Comparison of ENCODE assay signal across 29 mouse cellular contexts in the genomic region with DNA sequence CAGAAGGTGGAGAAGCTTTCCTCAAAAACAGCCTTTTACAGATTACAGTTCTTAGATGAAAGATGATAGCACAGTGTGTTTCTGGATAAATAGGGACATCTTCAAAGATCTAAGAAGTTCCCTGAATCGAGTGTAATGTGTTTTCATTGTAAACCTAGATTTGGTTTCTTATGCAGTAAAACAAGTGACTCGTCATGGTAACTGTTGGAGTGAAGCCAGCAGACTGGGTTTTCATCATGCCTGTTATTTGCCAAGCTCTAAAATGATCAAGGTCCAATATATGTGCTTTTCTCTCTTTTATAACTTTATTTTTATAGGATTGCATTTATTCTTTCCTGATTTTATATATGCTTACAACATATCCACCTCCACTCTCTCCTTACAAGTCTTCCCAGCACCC.
DNase-seq lines count a peak whose midpoint lies in the region; ATAC-seq and TF ChIP-seq lines count a peak whose summit lies in the region.
"Had no signal": no experiment of that assay in that cellular context is flagged by ENCODE, and none has a peak within 500 bp of the region (broad histone marks: within the 10 kb centered on the region; RNA-seq: fewer than 3 reads in every experiment).

No protein-coding gene starts in this region.

- H3K4me2 ChIP-seq in hindbrain, postnatal 0 days (ENCODE audit: low read depth, low read length): no peak overlapping the region
- H3K4me2 ChIP-seq in hindbrain, embryonic 13.5 days: no peak overlapping the region
- H3K4me2 ChIP-seq: embryonic facial prominence, embryonic 13.5 days; forebrain, embryonic 12.5 days; heart, embryonic 13.5 days; hindbrain, embryonic 15.5 days; liver, embryonic 15.5 days; lung, embryonic 15.5 days; midbrain, embryonic 15.5 days; neural tube, embryonic 15.5 days had no signal

- no peaks in the 10 kb centered on the region for H3K4me1 ChIP-seq in hindbrain, postnatal 0 days (ENCODE audit: insufficient read depth, low read length)
- peaks cover under 1% of the 10 kb centered on the region; the same call in 1 of the 2 replicates for H3K4me1 ChIP-seq in hindbrain, embryonic 13.5 days (replicated peaks)
- H3K4me1 ChIP-seq: embryonic facial prominence, embryonic 13.5 days; forebrain, embryonic 12.5 days; heart, embryonic 13.5 days; hindbrain, embryonic 15.5 days; liver, embryonic 15.5 days; lung, embryonic 15.5 days; midbrain, embryonic 15.5 days; neural tube, embryonic 15.5 days had no signal

- no peaks in the 10 kb centered on the region for H3K36me3 ChIP-seq in hindbrain, postnatal 0 days (ENCODE audit: insufficient read depth, low read length)
- H3K36me3 ChIP-seq in hindbrain, embryonic 13.5 days: no peaks in the 10 kb centered on the region
- H3K36me3 ChIP-seq: embryonic facial prominence, embryonic 13.5 days; forebrain, embryonic 12.5 days; heart, embryonic 13.5 days; hindbrain, embryonic 15.5 days; liver, embryonic 15.5 days; lung, embryonic 15.5 days; midbrain, embryonic 15.5 days; neural tube, embryonic 15.5 days had no signal

- DNase-seq in cerebellum, postnatal 14 days: peak; percentile 6 to 11
- no peak for DNase-seq in cerebellum, postnatal 36 days
- peak; percentile 25 for DNase-seq in hindbrain, postnatal 0 days (ENCODE audit: low spot score)
- peak; percentile 1 for DNase-seq in 3T3-L1 (ENCODE audit: low read depth, low spot score)
- peak; percentile 52 for DNase-seq in brain, adult 2 months (ENCODE audit: low read depth, low spot score)
- DNase-seq in heart, adult 9 months (ENCODE audit: low spot score in 2 of 2): no peak
- DNase-seq: adrenal gland, adult 2 months; cerebellum, adult 18-20 months; cerebellum, postnatal 25 days; heart, adult 2 months; heart, postnatal 10 days; kidney, adult 2 months; kidney, postnatal 4 days; layer of hippocampus, postnatal 36 days; left cerebral cortex, postnatal 4 days; retina, postnatal 1 day; right cerebral cortex, postnatal 14 days had no signal

- no peak overlapping the region for H3K9ac ChIP-seq in hindbrain, postnatal 0 days (replicated peaks; ENCODE audit: low read length)
- H3K9ac ChIP-seq in hindbrain, embryonic 13.5 days: no peak overlapping the region
- H3K9ac ChIP-seq: embryonic facial prominence, embryonic 13.5 days; forebrain, embryonic 12.5 days; heart, embryonic 13.5 days; hindbrain, embryonic 15.5 days; liver, embryonic 15.5 days; lung, embryonic 15.5 days; midbrain, embryonic 15.5 days; neural tube, embryonic 15.5 days had no signal

- no peak overlapping the region for H3K4me3 ChIP-seq in hindbrain, postnatal 0 days (ENCODE audit: low read length)
- no peak overlapping the region for H3K4me3 ChIP-seq in hindbrain, embryonic 13.5 days
- H3K4me3 ChIP-seq: embryonic facial prominence, embryonic 13.5 days; erythroblast, embryonic 14.5 days; forebrain, embryonic 12.5 days; heart, adult 2 months; heart, embryonic 13.5 days; hindbrain, embryonic 15.5 days; liver, embryonic 15.5 days; lung, embryonic 15.5 days; midbrain, embryonic 15.5 days; neural tube, embryonic 15.5 days had no signal

- WGBS in hindbrain, postnatal 0 days: 33% methylated on average over 2 of the region's 2 CpGs
- 55% methylated on average over 2 of the region's 2 CpGs for WGBS in hindbrain, embryonic 13.5 days

- H3K9me3 ChIP-seq in hindbrain, postnatal 0 days (ENCODE audit: low read length): no peaks in the 10 kb centered on the region
- H3K9me3 ChIP-seq in hindbrain, embryonic 13.5 days: no peaks in the 10 kb centered on the region
- H3K9me3 ChIP-seq: embryonic facial prominence, embryonic 13.5 days; forebrain, embryonic 12.5 days; heart, embryonic 13.5 days; hindbrain, embryonic 15.5 days; liver, embryonic 15.5 days; lung, embryonic 15.5 days; midbrain, embryonic 15.5 days; neural tube, embryonic 15.5 days had no signal

- no peak for TF ChIP-seq CTCF in hindbrain, postnatal 0 days (IDR thresholded peaks at IDR 0.05; ENCODE audit: low read depth)

- ATAC-seq in hindbrain, postnatal 0 days: no peak
- no peak for ATAC-seq in hindbrain, embryonic 13.5 days (ENCODE audit: low FRiP score)
- ATAC-seq: activated CD4-positive, CD25-positive, alpha-beta regulatory T cell, adult 4 months; CD4-positive, CD25-positive, alpha-beta regulatory T cell, adult 4 months; midbrain, embryonic 15.5 days had no signal

- H3K27me3 ChIP-seq in hindbrain, postnatal 0 days (ENCODE audit: insufficient read depth, low read length): no peaks in the 10 kb centered on the region
- H3K27me3 ChIP-seq in hindbrain, embryonic 13.5 days: no peaks in the 10 kb centered on the region
- H3K27me3 ChIP-seq: embryonic facial prominence, embryonic 13.5 days; forebrain, embryonic 12.5 days; heart, embryonic 13.5 days; hindbrain, embryonic 15.5 days; liver, embryonic 15.5 days; lung, embryonic 15.5 days; midbrain, embryonic 15.5 days; neural tube, embryonic 15.5 days had no signal

- no peak overlapping the region for H3K27ac ChIP-seq in hindbrain, postnatal 0 days
- no peak overlapping the region for H3K27ac ChIP-seq in hindbrain, embryonic 13.5 days
- H3K27ac ChIP-seq: embryonic facial prominence, embryonic 13.5 days; forebrain, embryonic 12.5 days; heart, adult 2 months; heart, embryonic 13.5 days; hindbrain, embryonic 15.5 days; liver, embryonic 15.5 days; lung, embryonic 15.5 days; midbrain, embryonic 15.5 days; neural tube, embryonic 15.5 days had no signal

Comparison
In these comparisons a context has a peak if more than half of its experiments do, and no peak if none do; other contexts are left out.
1. DNase-seq: peak in cerebellum, postnatal 14 days (2 of 2), hindbrain, postnatal 0 days (single experiment), 3T3-L1 (single experiment) and brain, adult 2 months (single experiment); none in cerebellum, postnatal 36 days (0 of 2) and heart, adult 9 months (0 of 2).